Mouse (Mus musculus): ENCODE measurements at regions not wholly inside any gene's neighbourhood (a gene's known extent, or its start where the extent isn't known, plus 50 kb on each side); places are given as distances from the start of the nearest gene placed in this dataset.

- DNase-seq (ENCODE audit: low read depth, low spot score), result peak; percentile 67
These were observed 325.5 kb upstream of the 9130204L05Rik start for GRCm38 (mm10) chr3:91416137-91416536.
